Mouse (Mus musculus) C2C12 (cell line): ENCODE measurements around the gene Tcea2. TPM values are rescaled to one million over a fixed set of nuclear protein-coding genes. Genes with fewer than 3 reads are reported as not detected.

Experiments used
- H3K27me3 ChIP-seq: one replicate; pipeline ENCODE4 v1.6.1; 2011; ENCODE audit not compliant: control insufficient read depth, insufficient read depth, insufficient read length
- H3K36me3 ChIP-seq: one replicate; pipeline ENCODE4 v1.6.1; 2011; ENCODE audit not compliant: control insufficient read depth, insufficient read depth
- H3K4me3 ChIP-seq: one replicate; pipeline ENCODE4 v1.5.1; 2011; ENCODE audit warnings: mild to moderate bottlenecking, control low read depth; ENCODE audit not compliant: poor library complexity, insufficient read depth, severe bottlenecking
- H3K79me2 ChIP-seq: one replicate; pipeline ENCODE4 v1.6.1; 2011; ENCODE audit not compliant: control insufficient read depth, insufficient read depth
- H3K79me3 ChIP-seq: one replicate; pipeline ENCODE4 v1.6.1; 2011; ENCODE audit warnings: low read depth, control low read depth
- H3ac ChIP-seq: one replicate; pipeline ENCODE3; 2011; ENCODE audit warnings: low read depth; ENCODE audit not compliant: control insufficient read depth, insufficient read length
- CEBPB ChIP-seq: IDR thresholded peaks from one replicate; pipeline ENCODE4 v1.6.1; 2011; ENCODE audit warnings: low read depth, mild to moderate bottlenecking, control low read depth, moderate library complexity
- CTCF ChIP-seq: IDR thresholded peaks from one replicate; pipeline ENCODE4 v1.5.1; 2011; ENCODE audit not compliant: control insufficient read depth, insufficient read depth, insufficient read length
- FOSL1 ChIP-seq: IDR thresholded peaks from one replicate; pipeline ENCODE4 v1.8.0; 2011; ENCODE audit warnings: mild to moderate bottlenecking, low read length; ENCODE audit not compliant: poor library complexity, insufficient read depth, severe bottlenecking
- MAX ChIP-seq: IDR thresholded peaks from one replicate; pipeline ENCODE4 v1.6.1; 2011; ENCODE audit warnings: mild to moderate bottlenecking, control low read depth
- MYOD1 ChIP-seq: IDR thresholded peaks from one replicate; pipeline ENCODE4 v1.6.1; 2011; ENCODE audit warnings: low read depth; ENCODE audit not compliant: control insufficient read depth, insufficient read length
- MYOG ChIP-seq: IDR thresholded peaks from one replicate; pipeline ENCODE4 v1.6.1; 2011; ENCODE audit not compliant: control insufficient read depth, insufficient read length; ENCODE audit errors: extremely low read depth
- USF1 ChIP-seq: IDR thresholded peaks from one replicate; pipeline ENCODE4 v1.6.1; 2011; ENCODE audit warnings: low read depth, mild to moderate bottlenecking, control low read depth, moderate library complexity
- long read RNA-seq, 2 experiments: library from polyadenylated mRNA; unstranded; transcript quantifications; one replicate each; pipeline ENCODE4 v2.0.0; 2019 to 2020
- polyA plus RNA-seq: library from polyadenylated mRNA; unstranded; fragments of >200 nt; fragmentation: generic; extraction: Trizol; gene quantifications from one replicate; pipeline ENCODE4 v1.2.1, GENCODE M21; 2012; ENCODE audit warnings: missing spikeins

Tcea2 gene
- polyA plus RNA-seq, result 1.6 TPM
- long read RNA-seq, experiment 1, partial matches to known transcripts, result 0 of 1 reads
- long read RNA-seq, experiment 1, other reads (novel, unspliced or antisense), result 1 of 1 reads
- long read RNA-seq, experiment 2, partial matches to known transcripts, result 1 of 5 reads
- long read RNA-seq, experiment 2, other reads (novel, unspliced or antisense), result 2 of 5 reads

- no peaks in the 10 kb centered on the region for H3K36me3 ChIP-seq
- H3K79me3 ChIP-seq, result no peaks in the 10 kb centered on the region
- peak within 1 kb of the TSS; percentile 93 for H3ac ChIP-seq
- no peak for TF ChIP-seq MYOD1
- TF ChIP-seq MYOG, result no peak
- peak; percentile 51 for TF ChIP-seq MAX
- peak; percentile 24 for TF ChIP-seq USF1
- TF ChIP-seq FOSL1, result no peak
- no peak for TF ChIP-seq CTCF
- no peak for TF ChIP-seq CEBPB
- no peaks in the 10 kb centered on the region for H3K79me2 ChIP-seq
- H3K27me3 ChIP-seq, result no peaks in the 10 kb centered on the region
- peak within 1 kb of the TSS; percentile 31 for H3K4me3 ChIP-seq
Measured at GRCm38 (mm10) chr2:181679951-181680715, at the start of gene Tcea2. Gene Tcea2 (plus strand): TSS chr2:181680310.

DNA sequence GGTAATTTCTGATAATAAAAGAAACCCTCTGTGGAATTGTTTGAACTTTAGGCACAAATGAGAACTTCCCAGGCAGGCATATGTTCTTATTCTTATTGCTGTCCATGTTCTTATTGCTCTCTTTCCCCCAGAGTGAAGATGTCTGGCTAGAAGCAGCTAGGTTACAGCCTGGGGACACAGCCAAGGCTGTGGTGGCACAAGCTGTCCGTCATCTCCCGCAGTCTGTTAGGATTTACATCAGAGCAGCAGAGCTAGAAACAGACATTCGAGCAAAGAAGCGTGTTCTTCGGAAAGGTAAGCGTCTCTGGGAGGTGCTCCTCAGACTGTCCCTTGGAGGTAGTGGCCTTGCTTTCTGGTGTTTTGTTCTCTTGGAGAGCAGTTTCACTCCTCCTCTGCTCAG, 47.5 kb upstream of the Tcea2 start:
- TF ChIP-seq CEBPB (no peak), MAX (no peak), CTCF (no peak), MYOD1 (no peak), FOSL1 (no peak), MYOG (no peak), USF1 (no peak)
- no peaks in the 10 kb centered on the region for H3K79me2 ChIP-seq
- no peak overlapping the region for H3K4me3 ChIP-seq
- no peak overlapping the region for H3ac ChIP-seq
- H3K79me3 ChIP-seq, result no peaks in the 10 kb centered on the region
- H3K27me3 ChIP-seq, result no peaks in the 10 kb centered on the region
- H3K36me3 ChIP-seq, result peaks cover 69% of the 10 kb centered on the region

GRCm38 (mm10) chr2:181635865-181636264, 44.2 kb upstream of the Tcea2 start:
- TF ChIP-seq USF1, result no peak
- TF ChIP-seq CTCF, result no peak
- TF ChIP-seq MYOG, result no peak
- TF ChIP-seq CEBPB, result no peak
- Histone ChIP-seq H3K4me3 (no peak overlapping the region), H3K36me3 (peaks cover 83% of the 10 kb centered on the region), H3ac (no peak overlapping the region), H3K27me3 (no peaks in the 10 kb centered on the region), H3K79me2 (no peaks in the 10 kb centered on the region), H3K79me3 (no peaks in the 10 kb centered on the region)

GRCm38 (mm10) chr2:181644361-181644760, 35.7 kb upstream of the Tcea2 start:
- Histone ChIP-seq H3K4me3 (no peak overlapping the region), H3K79me2 (no peaks in the 10 kb centered on the region), H3K79me3 (no peaks in the 10 kb centered on the region), H3K27me3 (no peaks in the 10 kb centered on the region), H3K36me3 (peaks cover 70% of the 10 kb centered on the region), H3ac (no peak overlapping the region)
- TF ChIP-seq CTCF, result peak; percentile 45
- TF ChIP-seq USF1, result no peak
- no peak for TF ChIP-seq CEBPB
- peak; percentile 56 for TF ChIP-seq MAX
- no peak for TF ChIP-seq MYOG
- TF ChIP-seq FOSL1, result no peak
- TF ChIP-seq MYOD1, result no peak

- TF ChIP-seq MYOG, result no peak
- TF ChIP-seq FOSL1, result no peak
- no peak for TF ChIP-seq CEBPB
- TF ChIP-seq MAX, result no peak
- TF ChIP-seq MYOD1, result no peak
- TF ChIP-seq CTCF, result no peak
- no peak for TF ChIP-seq USF1
- Histone ChIP-seq H3K79me3 (no peaks in the 10 kb centered on the region), H3K36me3 (peaks cover 73% of the 10 kb centered on the region), H3ac (no peak overlapping the region), H3K79me2 (no peaks in the 10 kb centered on the region), H3K4me3 (no peak overlapping the region), H3K27me3 (no peaks in the 10 kb centered on the region)
Measured at GRCm38 (mm10) chr2:181645666-181646065, 34.4 kb upstream of the Tcea2 start.
